Mouse (Mus musculus) limb, embryonic 15.5 days (tissue): ENCODE measurements around the gene Rbms3. TPM values are rescaled to one million over a fixed set of nuclear protein-coding genes. Genes with fewer than 3 reads are reported as not detected.

ENCODE experiments used
- ATAC-seq: fragments of 200-750 bp; cut with Nextera tagmentation; 2 replicates; pipeline ENCODE4 v1.8.0; 2017; ENCODE audit warnings: low read depth, moderate TSS enrichment; ENCODE audit not compliant: insufficient number of reproducible peaks, low FRiP score, low TSS enrichment
- H3K27ac ChIP-seq: fragments of 300-500 bp; sonication (generic); 2 replicates; pipeline ENCODE4 v1.5.1; 2015; ENCODE audit warnings: moderate library complexity, mild to moderate bottlenecking, inconsistent platforms
- H3K27me3 ChIP-seq: fragments of 300-500 bp; sonication (generic); 2 replicates; pipeline ENCODE4 v1.6.1; 2015; ENCODE audit warnings: inconsistent platforms
- H3K36me3 ChIP-seq: fragments of 300-500 bp; sonication (generic); 2 replicates; pipeline ENCODE4 v1.6.1; 2015; ENCODE audit warnings: inconsistent platforms
- H3K4me1 ChIP-seq: fragments of 300-500 bp; sonication (generic); 2 replicates; pipeline ENCODE4 v1.6.1; 2015; ENCODE audit warnings: inconsistent platforms
- H3K4me2 ChIP-seq: fragments of 300-500 bp; sonication (generic); 2 replicates; pipeline ENCODE4 v1.6.1; 2015; ENCODE audit warnings: mild to moderate bottlenecking, inconsistent platforms
- H3K4me3 ChIP-seq: fragments of 300-500 bp; sonication (generic); 2 replicates; pipeline ENCODE4 v1.5.1; 2015; ENCODE audit warnings: mild to moderate bottlenecking, inconsistent platforms
- H3K9ac ChIP-seq: fragments of 300-500 bp; sonication (generic); 2 replicates; pipeline ENCODE4 v1.6.1; 2015; ENCODE audit warnings: inconsistent platforms
- H3K9me3 ChIP-seq: fragments of 300-500 bp; sonication (generic); 2 replicates; pipeline ENCODE4 v1.6.1; 2016; ENCODE audit warnings: inconsistent platforms
- WGBS: fragments of 180-500 bp; shearing (Covaris S2); methylation state at CpG from one replicate; pipeline ENCODE4 v1.1.7; 2015; 5-methylcytosine and 5-hydroxymethylcytosine counted together
- polyA plus RNA-seq: library from polyadenylated mRNA; unstranded; fragments of >200 nt; fragmentation: Nextera tagmentation; extraction: Ambion mirVana; gene quantifications from 2 replicates; pipeline ENCODE4 v1.2.1, GENCODE M21; 2015

Rbms3 gene
- polyA plus RNA-seq, 1 experiment from 2014 or later: 99.4 TPM

DNA sequence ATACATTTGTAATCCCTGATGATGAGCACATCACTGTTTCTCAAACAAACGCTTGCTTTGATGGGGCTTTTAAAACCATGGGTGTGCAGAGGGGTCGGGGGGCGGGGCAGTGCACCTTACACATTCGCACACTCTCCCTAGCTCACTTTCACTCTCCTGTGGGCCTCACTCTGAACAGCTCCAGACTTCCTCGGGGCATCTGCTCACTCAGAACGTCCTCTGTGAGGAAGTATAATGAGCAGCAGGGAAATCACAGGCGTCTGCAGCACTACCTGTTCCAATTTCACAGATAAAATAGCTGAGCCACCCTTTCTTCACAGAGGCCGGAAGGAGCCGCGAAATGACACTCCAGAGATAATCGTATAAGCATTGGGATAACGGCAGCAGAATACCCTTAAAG is 611.4 kb downstream of the Rbms3 start:
- H3K27ac ChIP-seq: peak overlapping the region; percentile 33; the same call in 1 of the 2 replicates
- H3K36me3 ChIP-seq: no peaks in the 10 kb centered on the region
- peaks cover 11% of the 10 kb centered on the region for H3K4me1 ChIP-seq
- no peak overlapping the region for H3K4me2 ChIP-seq
- no peaks in the 10 kb centered on the region for H3K27me3 ChIP-seq
- ATAC-seq: no peak
- WGBS: 48% methylated on average over 12 of the region's 12 CpGs
- no peak overlapping the region for H3K9ac ChIP-seq
- H3K9me3 ChIP-seq: no peaks in the 10 kb centered on the region
- H3K4me3 ChIP-seq: no peak overlapping the region

DNA sequence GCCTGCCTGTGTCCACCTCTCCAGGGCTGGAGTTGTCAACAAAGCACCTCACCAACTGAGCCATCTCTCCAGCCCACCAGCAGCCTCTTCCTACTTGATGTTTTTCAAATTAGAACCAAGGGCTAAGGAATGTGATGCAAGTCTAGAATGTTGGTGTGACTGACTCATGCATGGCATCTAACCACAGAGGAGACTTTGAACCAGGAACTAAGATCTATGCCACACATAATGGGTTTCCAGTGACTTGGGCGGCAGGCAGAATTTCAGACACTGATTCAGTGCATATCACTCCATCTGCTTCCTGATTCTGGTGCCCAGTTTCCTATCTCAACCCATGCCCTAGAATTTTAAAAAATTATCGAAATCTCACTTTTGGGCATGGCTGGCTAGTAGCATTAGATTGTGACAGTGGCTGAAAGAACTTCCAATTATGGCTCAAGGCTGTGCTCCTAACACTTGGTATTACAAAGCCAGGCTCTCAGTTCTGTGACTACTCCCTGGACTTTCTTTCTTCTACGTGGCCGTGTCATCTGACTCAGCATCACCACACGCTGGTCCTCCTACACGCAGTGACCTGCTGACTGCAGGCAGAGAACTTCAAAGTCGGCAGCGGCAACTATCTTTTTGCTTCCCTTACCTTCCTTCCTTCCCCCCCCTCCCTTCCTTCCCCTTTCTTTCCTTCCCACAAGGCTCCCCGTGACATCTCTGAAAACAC is 613.0 kb downstream of the Rbms3 start:
- Histone ChIP-seq H3K4me2 (no peak overlapping the region), H3K4me3 (no peak overlapping the region), H3K27ac (no peak overlapping the region), H3K9ac (no peak overlapping the region), H3K9me3 (no peaks in the 10 kb centered on the region), H3K36me3 (no peaks in the 10 kb centered on the region), H3K27me3 (no peaks in the 10 kb centered on the region), H3K4me1 (peaks cover 11% of the 10 kb centered on the region)
- WGBS: 82% methylated on average over 9 of the region's 9 CpGs
- ATAC-seq: no peak

DNA sequence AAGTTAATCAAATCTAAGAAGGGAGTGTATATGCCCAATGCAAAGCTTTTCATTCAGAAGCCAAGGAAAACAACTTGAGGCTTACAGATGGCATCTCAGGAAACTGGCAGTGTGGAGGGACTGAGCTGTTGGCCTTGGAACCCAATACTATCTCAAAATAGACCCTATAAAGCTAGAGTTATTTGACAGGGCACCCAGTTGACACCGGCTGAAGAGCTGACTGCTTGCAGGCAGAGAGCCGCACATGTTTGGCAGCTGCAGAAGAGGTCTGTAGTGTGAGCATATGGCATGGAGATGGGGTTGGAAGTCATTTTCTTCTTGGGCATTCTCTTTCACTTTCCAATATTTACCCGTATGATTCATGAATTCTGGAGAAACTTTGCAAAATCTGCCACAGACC is 616.3 kb downstream of the Rbms3 start:
- Histone ChIP-seq H3K4me1 (peaks cover 4% of the 10 kb centered on the region; the same call in 1 of the 2 replicates), H3K27me3 (no peaks in the 10 kb centered on the region), H3K4me2 (no peak overlapping the region), H3K27ac (no peak overlapping the region), H3K9ac (no peak overlapping the region), H3K4me3 (no peak overlapping the region), H3K9me3 (no peaks in the 10 kb centered on the region), H3K36me3 (no peaks in the 10 kb centered on the region)
- ATAC-seq: no peak
- 61% methylated on average over 3 of the region's 3 CpGs for WGBS

DNA sequence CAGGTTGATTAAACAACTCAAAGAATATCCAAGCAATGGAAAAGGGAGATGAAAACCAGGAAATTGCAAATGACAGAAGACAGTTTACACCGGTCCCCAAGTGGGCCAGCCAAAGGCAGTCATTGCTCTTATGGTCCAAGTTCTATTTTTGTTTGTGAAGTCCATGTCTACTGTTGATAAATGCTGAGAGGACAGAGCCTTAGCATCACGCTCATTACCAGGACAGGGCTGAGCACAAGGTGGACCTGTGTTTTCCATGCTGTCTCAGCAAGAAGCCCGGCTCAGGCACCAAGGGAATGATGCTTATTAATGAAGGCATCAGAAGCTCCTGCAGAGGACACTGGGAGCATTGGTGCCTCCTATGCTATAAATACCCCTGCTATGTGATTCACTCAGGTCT is 618.9 kb downstream of the Rbms3 start:
- WGBS: 86% methylated on average over 3 of the region's 3 CpGs
- H3K4me1 ChIP-seq: no peaks in the 10 kb centered on the region

DNA sequence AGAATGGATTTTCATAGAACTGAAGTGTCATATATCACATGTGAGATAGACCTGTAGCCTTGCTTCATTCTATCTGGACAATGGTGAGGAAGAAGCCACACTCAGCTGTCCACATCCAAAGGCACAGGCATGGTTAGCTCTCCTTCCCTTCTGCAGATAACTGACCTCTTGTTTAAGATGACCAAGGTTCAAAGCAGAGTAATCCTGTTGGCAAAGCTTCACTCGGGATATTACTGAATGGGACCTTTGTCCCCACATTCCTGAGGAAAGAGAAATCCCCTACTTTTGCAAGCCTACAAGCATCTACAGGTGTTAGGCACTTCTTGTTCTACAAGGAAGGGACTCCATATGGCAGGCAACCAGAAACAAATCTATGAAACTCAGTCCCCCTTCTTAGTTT is 621.5 kb downstream of the Rbms3 start:
- no peaks in the 10 kb centered on the region for H3K27me3 ChIP-seq
- H3K4me2 ChIP-seq: no peak overlapping the region
- WGBS: 75% methylated on average over 1 of the region's 1 CpGs
- no peaks in the 10 kb centered on the region for H3K9me3 ChIP-seq
- no peaks in the 10 kb centered on the region for H3K4me1 ChIP-seq
- no peak overlapping the region for H3K9ac ChIP-seq
- H3K4me3 ChIP-seq: no peak overlapping the region
- ATAC-seq: no peak
- H3K27ac ChIP-seq: no peak overlapping the region
- no peaks in the 10 kb centered on the region for H3K36me3 ChIP-seq

More for the DNA sequence above, 618.9 kb downstream of the Rbms3 start:
- no peak overlapping the region for H3K4me2 ChIP-seq
- H3K4me3 ChIP-seq: no peak overlapping the region
- H3K27ac ChIP-seq: no peak overlapping the region; the same call in 1 of the 2 replicates
- no peaks in the 10 kb centered on the region for H3K9me3 ChIP-seq
- no peaks in the 10 kb centered on the region for H3K27me3 ChIP-seq
- no peak overlapping the region for H3K9ac ChIP-seq
- H3K36me3 ChIP-seq: no peaks in the 10 kb centered on the region
- no peak for ATAC-seq

DNA sequence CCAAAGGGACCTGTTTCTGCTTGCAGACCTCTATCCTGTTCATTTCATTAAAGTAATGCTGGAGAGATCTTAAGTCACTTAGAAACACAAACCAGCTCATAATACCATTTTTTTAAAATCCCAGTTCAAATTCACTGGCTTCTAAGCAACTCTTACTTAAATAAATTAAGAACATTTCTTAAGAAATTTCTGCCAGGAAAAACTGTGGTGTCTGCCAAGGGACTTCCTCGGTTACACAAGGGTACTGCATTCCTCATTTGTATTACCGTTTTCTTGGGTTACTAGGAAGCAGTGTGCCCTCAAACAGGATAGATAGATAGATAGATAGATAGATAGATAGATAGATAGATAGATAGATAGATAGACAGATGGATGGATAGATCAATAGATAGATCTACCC is 627.6 kb downstream of the Rbms3 start:
- 35% methylated on average over 2 of the region's 2 CpGs for WGBS
- Histone ChIP-seq H3K4me2 (no peak overlapping the region), H3K9ac (no peak overlapping the region), H3K4me1 (peaks cover 9% of the 10 kb centered on the region), H3K36me3 (no peaks in the 10 kb centered on the region), H3K4me3 (no peak overlapping the region), H3K9me3 (no peaks in the 10 kb centered on the region), H3K27me3 (no peaks in the 10 kb centered on the region), H3K27ac (no peak overlapping the region)
- no peak; the same call in 1 of the 2 replicates for ATAC-seq

DNA sequence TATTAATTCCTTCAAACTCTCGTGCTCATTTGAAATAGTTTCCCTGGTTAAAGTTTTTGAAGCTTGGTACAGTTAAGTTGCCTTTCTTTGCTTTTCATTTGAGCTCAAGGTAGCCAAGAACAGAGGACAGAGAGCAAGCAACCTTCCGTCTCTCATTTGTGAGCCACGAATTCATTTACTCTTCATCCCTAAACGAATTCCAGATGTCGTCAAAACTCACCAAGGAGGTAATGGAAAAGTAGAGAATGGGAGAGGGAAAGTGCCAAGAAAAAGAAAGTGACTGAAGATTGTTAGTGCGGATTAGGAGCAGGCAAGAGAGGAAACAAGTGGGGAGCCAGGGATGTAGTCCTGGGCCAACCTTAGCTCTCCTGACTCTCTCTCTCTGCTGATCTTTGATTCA is 630.5 kb downstream of the Rbms3 start:
- Histone ChIP-seq H3K9me3 (no peaks in the 10 kb centered on the region), H3K27me3 (no peaks in the 10 kb centered on the region), H3K27ac (peak overlapping the region; percentile 75), H3K4me2 (no peak overlapping the region), H3K36me3 (no peaks in the 10 kb centered on the region), H3K9ac (no peak overlapping the region), H3K4me3 (no peak overlapping the region), H3K4me1 (peaks cover 9% of the 10 kb centered on the region)
- ATAC-seq: no peak
- 23% methylated on average over 6 of the region's 6 CpGs for WGBS

DNA sequence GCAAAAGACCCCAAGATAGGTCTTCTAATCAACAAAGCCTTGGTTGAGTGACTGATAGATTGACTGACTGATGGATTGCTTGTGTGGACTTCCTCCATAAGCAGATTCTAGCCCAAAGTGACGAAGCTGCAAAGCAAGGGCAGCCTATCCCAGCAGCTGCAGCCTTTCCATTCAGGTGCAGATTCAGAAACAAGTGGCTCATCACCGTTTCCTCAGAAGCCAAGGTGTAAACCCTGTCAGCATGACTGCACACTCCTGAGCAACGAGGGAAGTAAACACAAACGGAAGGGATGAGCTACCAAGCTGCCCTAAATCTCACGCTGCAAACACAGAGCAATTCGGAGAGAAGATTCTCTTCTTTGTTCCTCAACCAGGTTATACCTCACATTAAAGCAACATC is 639.4 kb downstream of the Rbms3 start:
- Histone ChIP-seq H3K36me3 (no peaks in the 10 kb centered on the region), H3K4me2 (no peak overlapping the region), H3K4me1 (no peaks in the 10 kb centered on the region), H3K27ac (no peak overlapping the region), H3K9me3 (no peaks in the 10 kb centered on the region), H3K4me3 (no peak overlapping the region), H3K9ac (no peak overlapping the region), H3K27me3 (no peaks in the 10 kb centered on the region)
- 85% methylated on average over 6 of the region's 6 CpGs for WGBS
- no peak for ATAC-seq

DNA sequence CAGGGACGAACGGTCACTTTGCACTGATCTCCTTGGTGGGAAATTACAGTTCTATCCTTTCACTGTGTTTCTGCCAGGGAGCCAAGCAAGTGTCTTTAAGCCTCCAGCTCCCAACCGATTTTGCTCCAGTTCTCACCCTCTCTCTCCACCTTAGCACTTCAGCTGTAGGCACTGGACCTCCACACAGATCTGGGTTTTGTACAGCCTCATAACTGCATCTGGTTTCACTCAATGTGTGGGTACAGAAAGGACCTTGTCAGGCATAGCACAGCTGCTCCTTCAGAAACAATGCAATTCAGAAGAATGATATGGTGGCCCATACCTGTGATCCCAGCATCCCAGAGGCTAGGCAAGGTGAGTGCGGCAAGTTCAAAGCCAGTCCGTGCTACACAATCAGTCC is 648.9 kb downstream of the Rbms3 start:
- H3K27ac ChIP-seq: peak overlapping the region; percentile 34; the same call in 1 of the 2 replicates
- H3K4me1 ChIP-seq: no peaks in the 10 kb centered on the region
- H3K4me3 ChIP-seq: no peak overlapping the region
- no peak overlapping the region for H3K4me2 ChIP-seq
- H3K27me3 ChIP-seq: no peaks in the 10 kb centered on the region
- no peak for ATAC-seq
- H3K9ac ChIP-seq: no peak overlapping the region
- no peaks in the 10 kb centered on the region for H3K9me3 ChIP-seq
- 67% methylated on average over 5 of the region's 5 CpGs for WGBS
- H3K36me3 ChIP-seq: no peaks in the 10 kb centered on the region

DNA sequence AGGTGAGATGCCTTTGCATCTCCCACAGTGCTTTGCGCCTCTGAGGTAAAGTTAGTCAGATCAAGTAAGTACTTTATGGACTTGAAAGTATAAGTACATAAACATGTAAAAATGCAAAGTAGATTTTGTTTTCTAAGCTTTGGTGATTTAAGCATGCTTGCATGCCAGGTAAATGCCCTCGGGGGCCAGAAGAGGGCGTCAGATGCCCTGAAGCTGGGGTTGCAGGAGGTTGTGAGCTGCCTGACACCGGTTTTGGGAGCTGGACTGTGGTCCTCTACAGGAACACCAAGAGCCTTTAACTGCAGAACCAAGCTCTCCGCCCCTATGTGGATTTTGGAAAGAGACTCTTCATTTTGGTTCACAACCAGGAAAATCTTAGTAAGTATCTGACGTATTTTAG is 652.3 kb downstream of the Rbms3 start:
- peak overlapping the region; percentile 50; the same call in 1 of the 2 replicates for H3K27ac ChIP-seq
- H3K27me3 ChIP-seq: no peaks in the 10 kb centered on the region
- 81% methylated on average over 6 of the region's 6 CpGs for WGBS
- H3K9ac ChIP-seq: no peak overlapping the region
- H3K4me2 ChIP-seq: no peak overlapping the region
- no peaks in the 10 kb centered on the region for H3K9me3 ChIP-seq
- no peaks in the 10 kb centered on the region for H3K4me1 ChIP-seq
- H3K36me3 ChIP-seq: 0 out of 2 replicates have a peak, but pooled peaks cover 4% of the 10 kb centered on the region
- no peak for ATAC-seq
- H3K4me3 ChIP-seq: no peak overlapping the region

DNA sequence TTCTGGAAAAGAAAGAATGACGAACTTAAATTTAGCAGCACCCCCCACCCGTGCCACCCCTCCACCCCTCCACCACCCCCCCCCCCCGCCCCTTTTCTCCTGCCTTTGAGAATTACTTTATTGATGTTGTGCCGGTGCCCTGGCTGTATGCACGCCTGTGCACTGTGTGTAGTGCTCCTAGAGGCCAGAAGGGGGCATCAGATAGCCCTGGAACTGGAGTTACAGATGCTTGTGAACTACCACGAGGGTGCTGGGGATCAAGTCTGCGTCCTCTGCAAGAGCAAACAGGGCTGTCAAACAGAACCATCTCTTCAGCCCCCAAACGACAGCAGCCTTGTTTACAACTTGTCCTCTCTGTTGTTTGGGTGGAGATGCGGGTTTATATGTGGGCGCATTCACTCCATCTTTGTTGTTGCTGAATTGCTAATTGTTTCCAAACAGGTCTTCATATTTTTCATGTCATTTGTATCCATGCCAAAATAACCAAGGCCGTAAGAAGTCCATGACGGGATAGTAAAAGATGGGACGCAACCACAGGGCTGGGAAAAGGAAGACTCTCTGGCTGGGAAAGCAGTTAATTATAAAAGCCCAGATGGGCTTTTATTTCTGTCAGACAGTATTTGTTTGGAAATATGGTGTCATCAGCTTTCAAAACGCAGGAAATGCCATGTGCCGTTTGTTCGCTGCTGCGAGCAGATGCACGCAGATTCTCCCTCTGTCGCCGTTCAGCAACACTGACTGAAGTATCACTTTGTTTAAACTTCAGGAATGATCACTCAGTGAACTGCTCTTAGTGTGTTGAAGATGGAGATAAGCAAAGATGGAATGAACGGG is 652.9 kb downstream of the Rbms3 start:
- Histone ChIP-seq H3K27ac (0 out of 2 replicates have a peak overlapping the region, but pooled peaks have one; percentile 50), H3K4me3 (no peak overlapping the region), H3K4me1 (no peaks in the 10 kb centered on the region), H3K9ac (no peak overlapping the region), H3K9me3 (no peaks in the 10 kb centered on the region), H3K4me2 (no peak overlapping the region), H3K36me3 (0 out of 2 replicates have a peak, but pooled peaks cover 4% of the 10 kb centered on the region), H3K27me3 (no peaks in the 10 kb centered on the region)
- no peak for ATAC-seq
- 77% methylated on average over 21 of the region's 21 CpGs for WGBS

DNA sequence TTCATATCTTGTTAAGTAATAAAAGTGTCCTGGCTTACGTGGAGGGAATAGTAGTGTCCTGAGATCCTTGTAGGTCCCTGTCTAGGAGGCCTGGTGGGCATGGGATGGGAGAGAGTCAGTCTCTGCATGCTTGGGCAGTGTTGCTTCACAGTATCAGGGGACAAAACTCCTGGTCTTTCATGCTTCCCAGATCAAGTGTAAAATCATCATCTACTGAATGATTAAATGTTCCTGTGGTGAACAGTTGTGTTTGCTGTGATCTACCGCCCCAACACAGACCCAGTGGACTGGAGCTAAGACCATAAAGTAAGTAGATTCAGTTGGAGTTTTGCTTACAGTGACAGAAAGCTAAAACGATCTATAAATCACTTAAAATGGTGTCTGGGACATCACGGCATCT is 654.4 kb downstream of the Rbms3 start:
- 0 out of 2 replicates have a peak, but pooled peaks cover 3% of the 10 kb centered on the region for H3K4me1 ChIP-seq
- WGBS: 86% methylated on average over 4 of the region's 4 CpGs
- 0 out of 2 replicates have a peak, but pooled peaks cover 4% of the 10 kb centered on the region for H3K36me3 ChIP-seq
- H3K4me3 ChIP-seq: no peak overlapping the region
- no peak overlapping the region for H3K27ac ChIP-seq
- no peak for ATAC-seq
- H3K9ac ChIP-seq: no peak overlapping the region
- no peaks in the 10 kb centered on the region for H3K27me3 ChIP-seq
- H3K9me3 ChIP-seq: no peaks in the 10 kb centered on the region
- no peak overlapping the region for H3K4me2 ChIP-seq
